Mouse (Mus musculus) retina, embryonic 14.5 days (tissue): ENCODE data around the gene Gabbr1.

ENCODE experiments used
- DNase-seq: peaks from one replicate; pipeline ENCODE4 v3.0.0-alpha.2; 2015; ENCODE audit warnings: low spot score

The Gabbr1 gene

GRCm38 (mm10) chr17:37044651-37045244, 1.0 kb upstream of the Gabbr1 start:
- no peak for DNase-seq

GRCm38 (mm10) chr17:37046312-37047112, 746 bp downstream of the Gabbr1 start:
- peak; percentile 56 for DNase-seq

DNA sequence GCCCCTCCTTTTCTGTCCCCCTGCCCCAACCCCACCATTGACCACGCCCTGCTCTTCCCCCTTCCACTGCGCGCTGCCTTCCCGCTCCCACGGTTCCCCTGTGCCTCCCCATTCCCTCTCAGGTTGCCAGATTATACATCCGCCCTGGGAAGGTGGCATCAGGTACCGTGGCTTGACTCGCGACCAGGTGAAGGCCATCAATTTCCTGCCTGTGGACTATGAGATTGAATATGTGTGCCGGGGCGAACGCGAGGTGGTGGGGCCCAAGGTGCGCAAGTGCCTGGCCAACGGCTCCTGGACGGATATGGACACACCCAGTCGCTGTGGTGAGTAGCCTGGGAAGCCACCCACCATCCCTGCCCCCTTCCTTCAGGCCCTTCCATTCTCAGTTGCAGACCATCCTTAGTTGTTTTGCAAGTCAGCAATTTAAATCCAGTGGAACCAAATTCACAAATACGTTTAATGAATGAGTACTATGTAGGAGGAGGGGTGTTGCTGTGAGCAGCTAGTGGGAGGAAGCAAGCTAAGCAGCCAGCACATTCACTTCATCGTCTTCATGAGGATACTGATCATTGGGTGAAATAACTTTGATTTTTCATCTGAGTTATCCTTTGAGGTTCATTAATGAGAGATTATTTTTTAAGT, 1.7 kb downstream of the Gabbr1 start:
- DNase-seq = no peak

DNA sequence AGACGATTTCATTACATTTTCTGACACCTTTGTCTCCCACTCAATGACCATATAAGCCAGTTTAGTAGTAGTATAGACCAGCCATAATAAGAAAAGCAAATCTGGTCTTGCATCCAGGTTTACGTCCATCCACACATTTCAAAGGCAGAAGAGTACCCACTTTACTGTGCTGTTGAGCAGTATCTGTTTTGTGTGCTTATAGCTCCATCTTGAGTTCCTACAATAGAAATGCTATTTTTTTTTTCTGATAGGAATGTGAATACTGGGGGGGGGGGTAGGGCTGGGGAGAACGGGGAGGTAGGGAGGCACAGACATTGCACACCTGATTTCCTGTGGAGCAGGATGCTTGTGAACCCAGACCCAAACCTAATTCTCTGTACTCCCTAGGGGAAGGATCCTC, 2.2 kb downstream of the Gabbr1 start:
- DNase-seq = peak; percentile 53

GRCm38 (mm10) chr17:37048383-37048782, 2.6 kb downstream of the Gabbr1 start:
- no peak for DNase-seq

GRCm38 (mm10) chr17:37049570-37050310, 4.0 kb downstream of the Gabbr1 start:
- DNase-seq = peak; percentile 82

DNA sequence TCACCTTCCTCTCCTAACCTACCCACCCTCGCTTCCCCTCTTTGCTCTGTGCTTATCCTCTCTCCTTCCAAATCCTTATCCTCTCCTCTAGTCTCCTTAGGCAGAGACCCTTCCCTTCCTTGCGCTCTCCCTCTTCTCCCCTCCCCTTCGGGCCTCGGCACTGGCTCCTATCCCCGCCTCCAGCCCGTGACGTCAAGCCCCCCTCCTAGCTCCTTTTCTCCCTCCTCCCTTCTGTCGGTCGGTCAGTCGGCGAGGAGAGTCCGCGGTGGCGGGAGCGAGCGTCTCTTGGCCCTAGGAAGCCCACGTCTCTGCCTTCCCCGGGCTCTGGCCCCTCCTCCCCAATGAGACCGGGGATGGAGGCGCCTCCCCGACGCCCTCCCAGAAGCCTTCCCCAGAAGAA, 4.6 kb downstream of the Gabbr1 start:
- DNase-seq = peak; percentile 89

DNA sequence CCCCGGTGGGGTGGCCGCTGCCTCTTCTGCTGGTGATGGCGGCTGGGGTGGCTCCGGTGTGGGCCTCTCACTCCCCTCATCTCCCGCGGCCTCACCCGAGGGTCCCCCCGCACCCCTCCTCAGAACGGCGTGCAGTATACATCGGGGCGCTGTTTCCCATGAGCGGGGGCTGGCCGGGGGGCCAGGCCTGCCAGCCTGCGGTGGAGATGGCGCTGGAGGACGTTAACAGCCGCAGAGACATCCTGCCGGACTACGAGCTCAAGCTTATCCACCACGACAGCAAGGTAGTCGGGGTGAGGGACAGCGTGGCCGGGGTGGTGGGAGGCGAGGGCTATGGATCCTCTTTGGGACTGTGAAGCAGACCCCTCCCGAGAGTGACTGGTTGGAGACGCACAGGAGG, 5.1 kb downstream of the Gabbr1 start:
- peak; percentile 38 for DNase-seq

- DNase-seq = no peak
Observed at GRCm38 (mm10) chr17:37051745-37052144, 6.0 kb downstream of the Gabbr1 start.

DNA sequence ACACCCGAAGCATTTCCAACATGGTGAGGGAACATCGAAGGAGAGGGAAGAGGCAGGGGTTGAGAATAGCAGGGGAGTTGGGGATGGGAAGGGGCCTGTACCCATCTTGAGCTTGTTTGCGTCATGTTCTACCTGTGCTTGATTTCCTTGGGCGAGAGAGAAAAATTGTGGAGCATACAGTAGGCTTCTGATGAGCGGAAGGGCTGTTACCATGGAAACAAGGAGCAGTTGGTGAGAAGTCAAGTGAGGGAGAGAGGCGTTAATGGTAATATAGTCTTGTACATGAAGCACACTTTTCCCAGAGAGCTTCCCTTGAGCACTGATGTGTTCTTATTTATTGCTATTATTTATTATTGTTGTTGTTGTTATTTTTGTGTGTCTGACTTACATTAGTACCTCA, 11.2 kb downstream of the Gabbr1 start:
- DNase-seq = no peak

DNA sequence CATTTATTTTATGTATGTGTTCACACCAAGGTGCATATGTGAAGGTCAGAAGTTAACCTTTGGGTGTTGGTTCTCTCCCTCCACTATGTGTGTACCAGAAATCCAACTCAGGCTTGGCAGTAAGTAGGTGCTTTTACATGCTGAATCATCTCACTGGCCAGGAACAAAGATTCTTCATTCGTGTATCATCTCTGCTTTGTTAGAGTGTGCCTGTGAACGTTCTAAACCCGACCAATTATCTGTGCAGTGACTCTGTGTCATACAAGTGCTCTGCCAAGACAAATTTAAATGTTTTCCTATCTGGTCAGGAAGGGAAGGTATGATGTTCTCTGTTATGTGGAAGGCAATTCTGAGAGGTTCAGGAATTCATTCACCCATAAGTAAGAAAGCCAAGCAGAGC, 15.7 kb downstream of the Gabbr1 start:
- no peak for DNase-seq

- no peak for DNase-seq
Observed at GRCm38 (mm10) chr17:37062101-37062641, 16.4 kb downstream of the Gabbr1 start.

- DNase-seq = no peak
Observed at GRCm38 (mm10) chr17:37063063-37063462, 17.3 kb downstream of the Gabbr1 start.

DNA sequence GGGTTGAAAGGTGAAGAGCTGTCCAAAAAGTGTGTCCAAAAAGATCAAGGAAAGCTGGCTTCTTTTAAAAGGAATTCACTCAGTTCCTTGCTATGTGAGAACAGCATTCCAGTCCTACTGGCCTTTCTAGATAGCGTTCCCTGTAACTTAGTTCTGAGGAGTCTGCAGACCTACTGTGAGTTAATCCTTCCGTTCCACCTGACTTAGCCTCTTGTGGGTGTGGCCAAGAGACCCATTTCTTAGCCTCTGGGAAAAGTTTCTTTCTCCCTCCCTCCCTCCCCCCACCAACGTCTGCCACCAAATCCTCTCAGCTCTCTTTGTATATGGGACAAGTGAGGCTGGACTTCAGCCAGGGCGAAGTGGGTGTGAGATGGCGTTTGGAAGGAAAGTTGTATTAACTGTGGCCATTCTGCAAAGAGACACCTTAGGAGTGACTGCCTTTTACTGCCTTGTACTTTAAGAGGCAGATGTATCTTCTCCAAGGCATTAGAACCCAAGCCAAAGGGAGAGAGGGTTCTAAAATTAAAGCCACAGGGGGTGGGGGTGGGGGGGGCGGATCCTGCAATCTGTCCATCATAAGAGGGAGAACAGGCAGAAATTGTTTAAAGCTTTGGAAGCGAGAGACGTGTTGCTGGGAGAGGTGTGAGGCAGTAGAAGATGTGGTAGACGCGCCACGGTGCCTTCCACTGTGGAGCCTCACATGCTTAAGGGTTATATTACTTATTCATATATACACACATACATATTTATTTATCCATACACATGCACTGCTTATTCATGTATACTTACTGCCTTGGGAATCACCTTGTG, 18.1 kb downstream of the Gabbr1 start:
- DNase-seq = no peak

- DNase-seq = no peak
Observed at GRCm38 (mm10) chr17:37065993-37066392, 20.2 kb downstream of the Gabbr1 start.

GRCm38 (mm10) chr17:37067861-37068260, 22.1 kb downstream of the Gabbr1 start:
- DNase-seq = no peak

GRCm38 (mm10) chr17:37070121-37070520, 24.4 kb downstream of the Gabbr1 start:
- no peak for DNase-seq

- no peak for DNase-seq
Observed at GRCm38 (mm10) chr17:37072080-37072729, 26.4 kb downstream of the Gabbr1 start.

GRCm38 (mm10) chr17:37072730-37073276, 27.0 kb downstream of the Gabbr1 start:
- no peak for DNase-seq

DNA sequence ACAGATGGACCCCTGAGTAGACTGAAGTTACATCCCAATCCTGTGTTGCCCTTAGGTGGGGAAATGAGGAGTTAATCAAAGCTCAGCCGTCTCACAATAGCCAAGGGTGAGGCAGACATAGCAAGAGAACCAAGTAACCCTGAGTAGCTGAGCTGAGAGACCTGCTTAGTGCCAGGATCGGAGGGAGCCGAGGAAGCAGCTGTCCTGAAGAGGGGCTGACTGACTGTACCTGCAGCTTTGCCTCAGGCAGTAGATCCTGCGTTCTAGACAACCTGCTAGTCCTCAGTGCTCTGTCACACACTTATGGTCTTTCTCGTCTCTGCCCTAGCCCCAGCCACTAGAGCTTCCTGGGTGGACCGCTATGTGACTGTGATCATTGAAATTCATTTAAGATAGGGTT, 29.4 kb downstream of the Gabbr1 start:
- no peak for DNase-seq

DNA sequence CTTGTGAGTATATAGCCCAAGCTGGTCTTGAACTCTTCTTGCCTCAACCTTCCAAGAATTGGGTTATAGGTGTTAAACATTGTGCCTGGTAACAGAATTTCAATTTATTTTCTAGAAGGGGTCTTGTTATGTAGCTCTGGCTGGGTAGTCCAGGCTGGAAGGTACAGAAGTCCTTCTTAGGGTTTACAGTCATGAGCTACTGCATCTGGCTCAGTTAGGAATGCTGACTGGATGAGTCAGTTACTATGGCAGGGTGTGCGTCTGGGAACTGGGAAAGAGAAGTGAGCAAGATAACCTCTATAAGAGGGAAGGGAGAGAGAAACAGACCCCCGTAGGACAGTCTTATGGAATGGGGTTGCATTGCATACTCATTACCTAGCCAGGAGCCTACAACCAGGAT, 30.0 kb downstream of the Gabbr1 start:
- no peak for DNase-seq
